Mouse (Mus musculus) Muller cell, postnatal 12 days (primary cell): ENCODE data around the gene Extl1.
"Not testable (repeated sequence)": the region's sequence is repeated elsewhere in the genome, so short reads cannot be mapped to it uniquely, and the experiment has no call there.

Experiments
- DNase-seq: peaks from one replicate; pipeline ENCODE4 v3.0.0-alpha.2; 2015; ENCODE audit errors: inconsistent ontology term

The Extl1 gene

DNA sequence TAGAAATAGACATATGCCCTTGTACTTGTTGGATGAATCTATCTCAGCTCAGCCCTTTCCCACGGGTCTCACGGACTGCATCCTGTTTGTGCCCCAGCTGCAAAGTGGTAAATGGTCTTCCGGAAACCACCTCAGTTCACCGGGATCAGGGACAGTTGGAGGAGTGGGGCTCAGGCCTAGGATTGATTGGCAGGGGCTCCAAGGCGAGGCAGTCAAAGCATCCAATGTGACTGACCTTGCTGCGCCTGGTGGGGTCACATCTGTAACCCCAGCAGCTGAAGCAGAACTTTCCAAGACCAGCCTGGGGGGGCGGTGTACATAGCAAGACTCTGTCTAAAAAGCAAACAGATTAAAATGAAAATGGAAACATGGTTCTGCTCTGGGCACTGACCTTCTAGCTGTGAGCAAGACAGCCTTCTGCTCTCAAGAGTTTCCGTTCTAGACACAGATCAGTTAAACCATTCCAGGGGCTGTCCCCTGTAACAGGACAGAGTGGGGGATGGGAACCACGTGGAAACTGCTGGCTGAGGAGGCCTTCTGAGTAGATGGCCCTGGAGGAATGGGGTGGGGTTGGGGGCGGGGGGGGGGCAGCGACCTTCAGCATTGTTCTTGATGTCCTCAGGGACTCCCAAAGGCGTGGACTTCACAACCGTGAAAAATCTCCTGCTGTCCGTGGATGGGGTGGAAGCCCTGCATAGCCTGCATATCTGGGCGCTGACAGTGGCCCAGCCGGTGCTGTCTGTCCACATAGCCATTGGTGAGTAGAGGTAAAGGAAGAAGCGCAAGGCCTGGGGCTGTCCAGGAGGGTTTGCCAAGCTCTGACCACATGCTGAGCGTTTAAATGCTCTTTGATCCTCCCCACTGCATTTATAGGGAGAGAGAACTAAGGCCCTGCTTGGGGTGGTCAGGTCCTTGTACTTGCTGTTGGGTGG is 32.1 kb downstream of the Extl1 start:
- no peak for DNase-seq

DNA sequence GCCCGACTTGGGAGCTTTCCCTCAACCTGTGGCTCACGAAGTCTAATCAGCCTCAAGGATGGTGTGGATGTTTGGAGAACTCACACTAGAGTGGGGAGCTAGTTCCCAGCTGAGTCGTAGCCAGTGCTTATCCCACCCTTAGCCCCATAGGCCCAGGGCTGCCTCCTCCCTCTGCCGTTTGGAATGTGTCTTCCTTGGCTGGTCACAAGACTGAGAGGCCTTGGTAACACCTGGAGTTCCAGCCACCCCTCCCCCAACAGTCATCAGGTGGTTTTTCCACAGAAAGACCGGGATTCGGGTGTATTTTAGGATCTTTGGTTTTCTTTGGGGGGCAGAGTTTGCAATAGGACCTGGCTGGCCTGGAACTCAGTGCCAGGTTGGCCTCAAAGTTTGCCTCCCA is 33.0 kb downstream of the Extl1 start:
- no peak for DNase-seq

DNA sequence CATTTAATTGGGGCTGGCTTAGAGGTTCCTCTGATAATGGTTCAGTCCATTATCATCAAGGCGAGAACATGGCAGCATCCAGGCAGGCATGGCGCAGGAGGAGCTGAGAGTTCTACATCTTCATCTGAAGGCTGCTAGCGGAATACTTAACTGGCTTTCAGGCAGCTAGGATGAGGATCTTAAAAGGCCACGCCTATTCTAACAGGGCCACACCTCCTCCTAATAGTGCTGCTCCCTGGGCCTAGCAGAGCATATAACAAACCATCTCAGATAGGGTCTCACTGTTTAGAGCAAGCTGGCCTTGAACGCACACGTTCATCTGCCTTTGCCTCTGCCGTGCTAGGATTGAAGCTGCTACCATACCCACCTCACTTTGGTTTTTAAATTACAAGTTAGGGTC is 33.8 kb downstream of the Extl1 start:
- no peak for DNase-seq

DNA sequence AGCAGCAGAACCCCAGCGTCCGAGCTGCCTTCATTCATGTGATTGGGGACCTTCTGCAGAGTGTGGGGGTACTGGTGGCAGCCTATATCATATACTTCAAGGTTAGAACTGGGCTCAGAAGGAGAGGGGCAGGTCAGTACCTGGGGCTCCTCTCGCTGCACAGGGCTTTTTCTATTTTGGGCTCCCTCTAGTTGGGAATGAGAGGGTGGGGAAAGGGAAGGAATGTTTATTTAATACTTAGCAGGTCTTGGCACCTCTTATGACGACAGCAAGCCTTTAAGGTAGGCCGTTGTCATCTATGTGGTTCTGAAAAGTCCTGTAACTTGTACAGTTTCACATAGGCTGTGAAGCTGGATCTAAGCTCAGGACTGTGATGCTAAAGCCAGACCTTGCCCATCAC is 35.1 kb downstream of the Extl1 start:
- DNase-seq: no peak

DNA sequence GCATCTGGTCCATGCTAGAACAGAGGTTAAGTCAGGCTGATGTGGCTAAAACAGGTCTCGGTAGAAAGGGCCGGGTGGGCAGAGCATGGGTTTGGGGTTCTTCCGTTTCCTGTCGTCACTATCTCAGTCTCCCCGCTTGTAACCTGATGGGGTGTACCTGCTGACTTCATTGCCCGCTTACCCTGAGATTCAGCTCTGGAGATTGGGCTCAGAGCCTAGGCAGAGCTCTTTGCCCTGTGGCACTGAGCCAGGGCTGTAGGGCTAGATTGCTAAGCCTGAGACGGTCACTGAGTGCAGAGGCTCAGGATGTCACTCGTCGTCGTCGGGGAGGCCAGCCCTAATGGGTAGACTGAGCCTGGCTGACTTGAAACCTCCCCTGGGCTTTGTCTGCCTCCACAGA is 35.6 kb downstream of the Extl1 start:
- DNase-seq: no peak

DNA sequence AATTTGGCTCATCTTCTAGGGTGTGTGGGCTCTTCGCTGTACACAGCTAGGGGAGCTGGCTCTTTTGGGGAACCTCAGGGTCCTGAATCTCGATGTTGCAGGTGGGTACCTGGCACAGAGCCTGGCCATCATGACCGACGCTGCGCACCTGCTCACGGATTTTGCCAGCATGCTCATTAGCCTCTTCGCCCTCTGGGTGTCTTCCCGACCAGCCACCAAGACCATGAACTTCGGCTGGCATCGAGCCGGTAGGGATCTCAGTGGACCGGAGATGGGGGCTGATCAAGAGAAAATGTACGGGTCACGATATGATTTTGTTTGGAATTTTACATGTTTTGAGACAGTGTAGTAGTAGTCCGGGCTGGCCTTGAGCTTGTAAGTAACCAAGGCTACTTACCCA is 37.8 kb downstream of the Extl1 start:
- no peak for DNase-seq

DNA sequence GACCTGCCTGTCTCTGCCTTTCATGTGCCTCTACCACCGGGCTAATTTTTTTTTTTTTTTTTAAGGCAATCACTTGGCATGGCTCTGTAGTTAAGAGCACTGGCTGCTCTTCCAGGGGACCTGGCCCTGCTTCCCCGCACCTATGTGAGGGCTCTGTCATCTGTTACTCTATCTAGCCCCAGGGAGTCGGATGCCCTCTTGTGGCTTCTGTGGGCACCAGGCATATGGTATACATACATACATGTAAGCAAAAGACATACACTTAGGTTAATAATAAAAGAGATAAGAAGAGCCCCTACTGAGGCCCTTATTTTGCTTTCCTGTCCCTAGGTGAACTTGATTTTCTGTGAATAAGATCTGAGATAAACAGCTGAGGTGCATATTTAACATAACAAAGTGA is 39.0 kb downstream of the Extl1 start:
- no peak for DNase-seq

DNA sequence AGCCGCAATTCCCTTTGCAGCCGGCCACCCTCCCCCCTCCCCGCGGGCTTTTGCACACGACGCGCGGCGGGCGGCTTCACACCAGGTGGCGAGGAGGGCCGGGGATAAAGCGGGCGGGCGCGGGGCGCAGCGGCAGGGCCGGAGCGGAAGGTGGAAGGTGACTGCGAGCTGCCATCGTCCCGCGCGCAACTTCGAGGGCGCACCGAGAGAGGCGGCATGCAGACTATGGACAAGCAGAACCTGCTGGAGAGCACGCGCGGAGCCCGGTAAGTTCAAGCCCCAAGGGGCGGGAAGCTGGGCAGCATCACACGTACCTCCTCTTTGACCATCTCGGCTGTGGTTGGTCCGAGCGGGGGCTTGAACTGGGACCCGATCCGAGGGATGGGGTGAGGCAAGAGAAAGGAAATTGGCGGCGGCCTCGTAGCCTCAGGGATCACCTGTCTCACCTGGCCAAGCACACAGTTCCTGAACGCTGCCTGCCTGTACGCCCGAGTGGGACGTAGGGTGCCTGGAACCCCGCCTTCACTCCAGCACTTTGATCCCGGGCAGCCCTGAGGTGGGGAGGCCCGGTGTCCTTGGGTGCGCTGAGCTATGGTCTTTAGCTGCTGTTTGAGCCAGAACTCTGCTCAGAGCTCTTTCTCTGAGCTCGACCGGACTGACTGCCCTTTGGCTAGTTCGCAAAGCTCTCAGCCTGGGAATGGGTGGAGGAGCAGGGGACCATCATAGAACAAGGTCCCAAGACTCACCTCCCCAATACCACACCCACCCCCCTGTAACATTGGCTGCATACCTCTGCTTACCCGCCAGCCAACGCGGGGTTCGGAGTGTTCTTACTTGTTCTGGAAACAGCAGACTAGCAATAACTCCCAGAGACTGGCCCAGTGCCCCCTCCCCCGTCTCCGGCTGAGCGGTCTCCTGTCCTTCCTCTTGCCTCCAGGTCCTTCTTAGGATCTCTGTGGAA is 40.3 kb downstream of the Extl1 start, which contains the start of gene Slc30a2:
TSS of gene Slc30a2 (plus strand) at position 111 of the 961 bp plus-strand sequence.
- DNase-seq: no peak

DNA sequence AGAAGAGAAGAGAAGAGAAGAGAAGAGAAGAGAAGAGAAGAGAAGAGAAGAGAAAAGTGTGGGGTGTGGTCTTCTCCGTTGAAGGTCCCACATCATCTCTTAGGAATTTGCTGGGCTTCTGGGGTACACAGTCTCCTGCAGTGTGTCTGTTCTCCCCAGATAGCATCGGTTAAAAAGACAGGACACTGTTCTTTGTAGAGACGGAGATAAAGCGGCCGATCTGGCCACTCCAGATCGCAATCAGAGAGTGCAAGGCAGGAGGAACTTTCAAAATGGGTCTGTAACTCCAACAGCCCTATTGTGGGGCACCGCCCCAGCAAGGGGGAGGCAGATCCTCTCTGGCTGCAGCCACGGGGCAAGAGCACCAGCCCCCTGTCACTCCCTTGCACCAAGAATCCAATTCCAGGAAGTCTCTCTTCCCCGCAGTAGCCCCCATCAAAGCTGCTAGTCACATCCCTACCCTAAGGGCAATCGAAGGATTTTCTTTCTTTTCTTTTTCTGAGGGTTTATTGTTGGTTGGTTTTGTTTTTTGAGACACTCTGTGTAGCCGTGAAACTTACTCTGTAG is 41.4 kb downstream of the Extl1 start:
- no peak for DNase-seq

DNA sequence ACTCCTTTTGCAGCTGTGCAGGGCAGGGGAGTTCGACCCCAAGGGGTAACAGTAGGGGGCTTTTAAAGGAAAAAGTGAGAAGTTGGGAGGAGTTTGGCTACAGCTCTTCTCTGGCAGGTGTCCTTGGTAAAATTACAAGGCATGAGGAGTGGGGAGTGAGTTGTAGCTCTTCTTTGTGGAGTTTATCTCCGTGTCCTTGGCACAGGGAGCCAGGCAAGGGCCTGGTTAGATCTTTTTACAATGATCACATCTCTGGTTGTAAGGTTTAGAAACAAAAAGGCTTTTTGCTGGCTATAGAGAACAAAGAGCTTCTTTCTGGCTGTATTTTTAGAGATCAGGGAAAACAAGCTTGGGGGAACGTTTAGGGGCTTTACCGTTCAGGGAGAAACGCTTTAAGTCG is 42.4 kb downstream of the Extl1 start:
- DNase-seq: not testable (repeated sequence)

DNA sequence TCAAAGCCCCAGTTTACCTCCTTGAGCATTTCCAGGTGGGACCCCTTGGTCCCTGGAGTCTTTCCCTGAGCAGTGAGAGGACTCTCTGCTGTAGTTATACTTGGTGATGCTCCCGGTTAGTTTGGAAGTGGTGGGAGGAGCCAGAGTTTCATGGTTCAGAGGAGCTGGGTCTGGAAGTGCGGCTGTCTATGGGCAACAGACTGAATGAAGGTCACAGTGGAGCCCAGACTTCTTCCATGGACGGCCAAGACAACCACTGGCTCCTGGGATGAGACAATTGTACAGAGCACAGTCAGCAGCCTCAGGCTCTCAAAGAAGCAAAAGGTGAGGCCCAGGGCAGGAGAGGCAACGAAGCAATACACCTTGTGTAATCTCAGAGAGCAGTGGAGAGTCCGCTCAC is 53.4 kb downstream of the Extl1 start:
- no peak for DNase-seq

DNA sequence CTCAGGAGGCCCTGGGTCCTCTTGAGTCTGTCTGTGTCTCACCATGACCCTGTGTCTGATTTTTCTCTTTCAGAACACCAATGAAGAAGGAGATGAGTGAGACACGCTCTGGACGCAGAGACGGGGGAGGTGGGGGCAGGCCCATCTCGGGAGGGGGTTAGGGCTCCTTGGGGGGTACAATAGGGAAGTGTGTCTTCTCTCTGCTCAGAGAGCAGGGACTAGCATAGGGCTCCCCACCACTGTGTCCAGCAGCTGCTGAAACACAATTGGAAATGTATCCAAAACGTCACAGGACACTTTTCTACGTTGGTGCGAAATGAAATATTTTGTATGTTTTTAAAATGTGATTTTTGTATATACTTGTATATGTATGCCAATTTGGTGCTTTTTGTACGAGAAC is 54.8 kb downstream of the Extl1 start:
- no peak for DNase-seq

DNA sequence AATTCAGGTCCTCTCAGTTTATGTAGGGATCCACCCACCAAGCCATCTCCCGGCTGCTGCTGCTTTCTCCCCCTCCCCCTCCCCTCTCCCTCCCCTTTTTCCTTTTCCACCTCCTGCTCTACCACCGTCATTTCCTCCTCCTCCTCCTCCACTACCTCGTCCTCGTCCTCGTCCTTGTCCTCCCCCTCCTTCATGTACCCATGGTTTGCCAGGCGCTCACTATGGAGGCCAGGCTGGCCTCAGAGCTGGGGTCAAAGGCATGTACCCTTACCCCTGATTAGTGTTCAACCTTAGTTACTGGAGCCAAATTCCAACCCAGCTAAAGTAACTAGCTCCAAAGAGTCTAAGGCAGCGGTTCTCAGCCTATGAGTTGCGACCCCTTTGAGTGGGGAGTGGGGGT is 55.5 kb downstream of the Extl1 start:
- DNase-seq: no peak

DNA sequence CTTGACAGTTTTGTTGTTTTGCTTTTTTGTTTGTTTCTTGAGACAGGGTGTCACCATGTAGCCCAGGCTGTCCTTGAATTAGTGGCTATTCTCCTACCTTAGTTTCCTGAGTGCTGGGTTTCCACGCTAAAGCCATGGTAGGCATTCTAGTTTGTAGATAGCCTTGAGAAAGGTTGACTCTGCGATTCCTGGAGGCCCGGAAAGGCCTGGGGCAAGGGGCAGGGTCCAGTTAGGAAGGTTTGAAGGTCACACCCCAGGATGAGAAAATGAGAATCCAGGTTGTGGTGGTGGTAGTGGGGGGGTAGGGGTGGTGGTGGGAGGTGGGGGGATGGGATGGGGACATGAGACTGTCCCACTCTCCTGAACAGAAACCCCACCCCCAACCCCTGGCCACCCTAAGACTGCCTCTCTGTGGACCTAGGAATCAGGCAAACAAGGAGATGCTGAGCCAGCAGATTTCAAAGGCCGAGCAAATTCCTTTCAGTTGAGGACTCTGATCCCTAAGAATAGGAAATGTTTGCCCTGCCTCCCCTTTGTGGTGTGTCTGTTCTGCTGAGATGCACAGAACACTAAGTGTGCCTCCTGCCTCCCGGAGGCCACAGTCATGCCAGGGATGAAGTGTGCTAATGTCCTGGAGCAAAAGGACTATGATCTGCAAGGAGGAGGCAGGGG is 56.7 kb downstream of the Extl1 start:
- no peak for DNase-seq

DNA sequence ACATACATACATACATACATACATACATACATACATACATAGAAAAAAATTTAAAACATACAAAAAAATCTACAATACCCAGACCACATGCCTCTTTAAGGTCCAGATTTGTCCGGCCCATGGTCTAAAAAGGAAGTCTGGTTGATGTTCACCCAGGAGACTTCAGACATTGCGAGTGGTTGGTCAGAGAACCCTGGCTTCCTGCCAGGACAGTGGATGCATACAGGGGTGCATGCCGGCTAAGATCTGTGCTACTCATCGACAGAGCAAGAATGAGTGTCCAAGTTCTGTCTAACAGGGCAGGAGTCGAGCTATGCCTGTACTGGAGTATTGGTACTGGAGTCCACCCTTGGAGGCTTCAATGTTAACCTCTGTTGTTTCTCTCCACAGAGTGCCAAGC is 59.0 kb downstream of the Extl1 start:
- DNase-seq: no peak

DNA sequence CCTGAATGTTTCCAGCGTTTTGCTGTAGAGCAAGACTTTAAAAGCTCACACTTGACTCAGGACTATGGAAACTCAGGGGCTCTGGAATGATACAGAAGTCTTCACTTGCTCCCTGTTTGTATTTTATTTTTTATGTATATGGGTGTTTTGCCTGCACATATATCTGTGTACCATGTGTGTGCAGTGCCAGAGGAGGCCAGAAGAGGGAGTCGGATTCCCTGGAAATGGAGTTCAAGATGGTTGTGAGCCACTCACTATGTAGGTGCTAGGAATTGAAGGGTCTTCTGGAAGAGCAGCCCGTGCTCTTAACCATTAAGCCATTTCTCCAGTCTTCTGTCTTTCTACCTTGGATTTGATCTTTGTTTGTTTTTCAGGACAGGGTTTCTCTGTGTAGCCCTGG is 62.1 kb downstream of the Extl1 start:
- no peak for DNase-seq

DNA sequence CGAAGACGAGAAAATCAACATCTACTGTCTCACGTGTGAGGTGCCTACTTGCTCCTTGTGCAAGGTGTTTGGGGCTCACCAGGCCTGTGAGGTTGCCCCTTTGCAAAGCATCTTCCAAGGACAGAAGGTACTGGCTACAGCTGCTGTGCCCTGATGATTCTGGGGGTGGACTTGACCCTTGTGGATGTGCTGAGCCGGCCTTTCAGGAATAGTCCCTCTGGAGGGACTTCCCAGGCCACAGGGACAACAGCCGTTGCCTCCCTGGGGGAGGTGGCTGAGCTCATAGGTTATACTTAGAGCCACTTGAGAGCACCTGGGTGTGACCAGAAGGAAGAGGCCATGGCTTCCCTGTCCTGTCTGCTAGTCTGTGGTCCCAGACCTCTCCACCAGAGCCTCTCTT is 64.0 kb downstream of the Extl1 start:
- DNase-seq: no peak

DNA sequence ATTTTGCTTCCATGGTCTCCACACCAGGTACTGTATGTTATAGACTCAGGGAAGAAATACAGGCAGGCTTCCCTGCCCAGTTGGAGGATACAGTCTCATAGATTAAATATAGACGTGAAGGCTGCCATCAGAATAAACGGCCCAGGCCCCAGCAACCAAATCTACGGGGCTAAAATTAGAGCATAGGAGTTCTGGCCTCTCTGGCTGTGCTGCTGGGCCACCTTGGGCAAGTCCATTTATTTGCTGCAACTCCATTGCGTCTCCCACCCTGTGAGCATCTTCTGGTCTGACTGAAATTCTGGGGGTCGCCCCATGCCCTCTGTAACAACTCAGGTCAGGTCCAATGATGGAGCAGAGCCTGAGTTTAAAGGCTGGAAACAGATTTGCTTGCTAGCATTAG is 64.6 kb downstream of the Extl1 start:
- no peak for DNase-seq

DNA sequence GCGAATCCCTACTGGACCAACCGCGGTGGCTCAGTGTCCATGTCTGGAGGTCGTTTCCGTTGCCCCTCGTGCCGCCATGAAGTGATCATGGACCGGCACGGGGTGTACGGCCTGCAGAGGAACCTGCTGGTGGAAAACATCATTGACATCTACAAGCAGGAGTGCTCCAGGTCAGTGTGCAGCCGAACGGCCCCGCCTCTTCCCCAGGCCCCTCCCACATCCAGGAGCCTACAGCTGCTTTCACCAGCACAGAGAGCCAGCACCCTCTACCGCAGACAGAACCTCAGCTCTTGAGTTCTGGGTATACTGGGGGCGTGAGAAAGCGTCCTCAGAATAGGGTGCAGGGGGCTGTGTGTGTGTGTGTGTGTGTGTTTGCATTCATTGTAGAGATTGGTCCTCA is 67.3 kb downstream of the Extl1 start:
- DNase-seq: no peak

DNA sequence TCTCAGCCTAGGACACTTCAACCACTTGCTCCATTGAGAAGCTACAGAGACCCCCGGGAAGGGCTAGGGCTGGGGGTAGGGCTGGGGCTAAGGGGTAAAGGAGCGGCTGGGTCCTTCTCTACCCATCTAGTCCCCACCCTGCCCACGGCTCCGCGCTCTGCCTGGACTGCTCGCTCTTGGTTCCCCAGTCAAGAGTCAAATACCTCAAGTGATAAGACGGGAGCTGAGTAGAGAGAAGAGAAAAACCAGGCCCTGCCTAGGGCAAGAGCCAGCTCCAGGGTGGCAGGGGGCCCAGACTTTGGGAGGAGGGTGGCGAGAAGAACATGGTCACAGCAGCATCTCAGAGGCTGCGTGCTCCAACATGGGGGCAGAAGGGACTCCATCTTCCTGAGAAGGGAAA is 68.2 kb downstream of the Extl1 start:
- DNase-seq: no peak

DNA sequence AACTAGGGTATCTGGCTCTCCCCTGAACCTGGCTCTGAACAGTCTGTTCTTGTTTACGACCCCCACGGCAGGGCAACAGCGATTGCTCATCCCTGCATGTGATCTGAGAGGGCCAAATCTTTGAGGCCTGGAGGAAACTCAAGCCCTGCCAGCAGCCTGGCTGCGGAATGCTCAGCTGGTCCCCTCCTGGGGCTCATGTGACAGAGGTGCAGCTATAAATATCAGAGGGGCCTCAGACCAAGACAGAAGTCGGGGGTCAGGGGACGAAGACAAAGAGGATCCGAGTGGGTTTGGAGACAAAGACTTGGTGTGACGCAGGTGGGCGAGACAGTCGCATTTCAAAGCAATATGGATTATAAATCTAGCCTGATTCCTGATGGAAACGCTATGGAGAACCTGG is 68.8 kb downstream of the Extl1 start, which contains the start of gene Trim63:
TSS of gene Trim63 (plus strand) at position 245 of the 400 bp plus-strand sequence.
- DNase-seq: no peak
